Mouse (Mus musculus) liver, embryonic 14.5 days (tissue): ENCODE data around the gene Ccdc13. TPM values are rescaled to one million over a fixed set of nuclear protein-coding genes. Genes with fewer than 3 reads are reported as not detected.

Experiments
- ATAC-seq: fragments of 200-750 bp; cut with Nextera tagmentation; 2 replicates; pipeline ENCODE4 v1.8.0; 2017; ENCODE audit warnings: moderate number of reproducible peaks, mild to moderate bottlenecking, moderate library complexity; ENCODE audit not compliant: insufficient read depth
- DNase-seq, 3 experiments: peaks; one replicate each; pipeline ENCODE4 v3.0.0-alpha.2; 2012 to 2013; ENCODE audit warnings: low read depth in 3 of 3, low spot score in 3 of 3
- H3K27ac ChIP-seq: fragments of 300-500 bp; sonication (generic); 2 replicates; pipeline ENCODE4 v1.5.1; 2014; ENCODE audit warnings: moderate library complexity, mild to moderate bottlenecking, control low read depth, inconsistent platforms
- H3K27me3 ChIP-seq: fragments of 300-500 bp; sonication (generic); 2 replicates; pipeline ENCODE4 v1.6.1; 2014; ENCODE audit warnings: mild to moderate bottlenecking, low read length, moderate library complexity; ENCODE audit not compliant: control insufficient read depth, insufficient read depth
- H3K36me3 ChIP-seq: fragments of 300-500 bp; sonication (generic); replicated peaks from 2 replicates; pipeline ENCODE4 v1.6.1; 2014; ENCODE audit warnings: low read depth; ENCODE audit not compliant: control insufficient read depth, insufficient read depth
- H3K4me1 ChIP-seq, 2 experiments: fragments of 200-500 bp in 1 of 2; fragments of 300-500 bp in 1 of 2; sonication (generic) in 1 of 2; replicated peaks; 2 replicates each; pipeline ENCODE4 v1.6.1; 2012 to 2014; ENCODE audit warnings: antibody characterized with exemption in 1 of 2, inconsistent platforms in 1 of 2, low read length in 1 of 2; ENCODE audit not compliant: control insufficient read depth in 2 of 2, insufficient read depth in 2 of 2
- H3K4me2 ChIP-seq: fragments of 300-500 bp; sonication (generic); 2 replicates; pipeline ENCODE4 v1.6.1; 2014; ENCODE audit warnings: low read depth, mild to moderate bottlenecking, control low read depth, moderate library complexity
- H3K4me3 ChIP-seq, 2 experiments: fragments of 200-500 bp in 1 of 2; fragments of 300-500 bp in 1 of 2; sonication (generic) in 1 of 2; 2 replicates each; pipeline ENCODE4 v1.5.1; 2012 to 2014; ENCODE audit warnings: low read depth in 2 of 2, low read length in 2 of 2, mild to moderate bottlenecking in 2 of 2, control low read depth in 1 of 2, inconsistent platforms in 1 of 2, moderate library complexity in 1 of 2; ENCODE audit not compliant: insufficient read depth in 1 of 2
- H3K9ac ChIP-seq: fragments of 300-500 bp; sonication (generic); replicated peaks from 2 replicates; pipeline ENCODE4 v1.6.1; 2014; ENCODE audit warnings: mild to moderate bottlenecking, control low read depth, moderate library complexity
- H3K9me3 ChIP-seq: fragments of 300-500 bp; sonication (generic); 2 replicates; pipeline ENCODE4 v1.6.1; 2016; ENCODE audit warnings: low read length, mixed read lengths; ENCODE audit not compliant: control insufficient read depth
- CTCF ChIP-seq: IDR thresholded peaks from 2 replicates; pipeline ENCODE4 v1.5.1; 2016; ENCODE audit warnings: antibody characterized with exemption, low read depth, control low read depth
- EP300 ChIP-seq: IDR thresholded peaks from 2 replicates; pipeline ENCODE4 v1.6.1; 2016; ENCODE audit warnings: antibody characterized with exemption, low read depth
- WGBS: fragments of 180-500 bp; shearing (Covaris S2); extraction: QIAGEN DNeasy Blood & Tissue Kit; methylation state at CpG from one replicate; pipeline ENCODE4 v1.1.7; 2014; ENCODE audit not compliant: insufficient replicate concordance; 5-methylcytosine and 5-hydroxymethylcytosine counted together
- polyA plus RNA-seq, 2 experiments: library from polyadenylated mRNA; depleted of rRNA in 1 of 2; stranded (reverse) in 1 of 2; unstranded in 1 of 2; fragments of >200 nt; fragmentation: Nextera tagmentation in 1 of 2; extraction: Ambion mirVana in 1 of 2; gene quantifications; 2 replicates each; pipeline versions ENCODE4 v1.2.1 to v1.2.3; 2012 to 2014

Ccdc13 gene
- polyA plus RNA-seq, 2 experiments = not detected

- H3K27me3 ChIP-seq = no peaks in the 10 kb centered on the region
- ATAC-seq (no peak), DNase-seq (no peak)
- H3K36me3 ChIP-seq = no peaks in the 10 kb centered on the region
- no peak overlapping the region for H3K4me3 ChIP-seq
- H3K9me3 ChIP-seq = no peaks in the 10 kb centered on the region
- 16% methylated on average over 3 of the region's 3 CpGs for WGBS
- no peak overlapping the region for H3K4me2 ChIP-seq
- peaks cover 0 to 2% of the 10 kb centered on the region in 2 experiments; a peak in 2 of 4 replicates for H3K4me1 ChIP-seq
- peak; percentile 77 for TF ChIP-seq CTCF
- TF ChIP-seq EP300 = no peak
- H3K27ac ChIP-seq = no peak overlapping the region
- no peak overlapping the region for H3K9ac ChIP-seq
Measured at GRCm38 (mm10) chr9:121877052-121877740, 37.9 kb upstream of the Ccdc13 start.

DNA sequence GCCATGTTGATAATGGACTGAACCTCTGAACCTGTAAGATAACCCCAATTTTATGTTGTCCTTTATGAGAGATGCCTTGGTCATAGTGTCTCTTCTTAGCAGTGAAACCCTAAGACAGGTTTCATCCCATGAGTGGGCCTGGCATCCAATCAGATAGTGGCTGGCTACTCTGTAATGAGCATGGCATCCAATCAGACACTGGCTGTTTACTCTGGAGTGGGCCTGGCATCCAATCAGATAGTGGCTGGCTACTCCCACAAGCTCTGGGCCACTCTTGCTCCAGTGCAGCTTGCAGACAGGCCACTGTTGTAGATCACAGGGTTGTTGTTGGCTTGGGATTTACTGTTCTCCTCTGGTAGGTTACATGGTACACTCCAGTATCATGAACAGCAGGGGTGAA, 34.3 kb upstream of the Ccdc13 start:
- no peaks in the 10 kb centered on the region for H3K9me3 ChIP-seq
- H3K27me3 ChIP-seq = no peaks in the 10 kb centered on the region
- no peaks in the 10 kb centered on the region for H3K36me3 ChIP-seq
- no peak overlapping the region for H3K4me2 ChIP-seq
- ATAC-seq (no peak), DNase-seq (no peak)
- no peak overlapping the region for H3K4me3 ChIP-seq
- H3K4me1 ChIP-seq = no peaks in the 10 kb centered on the region
- H3K27ac ChIP-seq = no peak overlapping the region
- H3K9ac ChIP-seq = no peak overlapping the region
- no peak for TF ChIP-seq EP300
- TF ChIP-seq CTCF = no peak

GRCm38 (mm10) chr9:121872062-121872683, 32.9 kb upstream of the Ccdc13 start:
- H3K4me1 ChIP-seq = no peaks in the 10 kb centered on the region
- H3K4me3 ChIP-seq = no peak overlapping the region
- H3K9me3 ChIP-seq = no peaks in the 10 kb centered on the region
- WGBS = 70% methylated on average over 2 of the region's 2 CpGs
- DNase-seq (no peak), ATAC-seq (no peak)
- H3K36me3 ChIP-seq = no peaks in the 10 kb centered on the region
- H3K9ac ChIP-seq = no peak overlapping the region
- no peak overlapping the region for H3K4me2 ChIP-seq
- H3K27ac ChIP-seq = no peak overlapping the region
- H3K27me3 ChIP-seq = no peaks in the 10 kb centered on the region
- TF ChIP-seq CTCF (no peak), EP300 (no peak)

GRCm38 (mm10) chr9:121869973-121870515, 30.8 kb upstream of the Ccdc13 start:
- Histone ChIP-seq H3K9ac (no peak overlapping the region), H3K27me3 (no peaks in the 10 kb centered on the region), H3K4me1 (no peaks in the 10 kb centered on the region), H3K36me3 (no peaks in the 10 kb centered on the region), H3K4me2 (no peak overlapping the region), H3K9me3 (no peaks in the 10 kb centered on the region), H3K4me3 (no peak overlapping the region), H3K27ac (no peak overlapping the region)
- ATAC-seq (no peak), DNase-seq (no peak)
- TF ChIP-seq EP300 (no peak), CTCF (no peak)
- 40% methylated on average over 4 of the region's 4 CpGs for WGBS

- Histone ChIP-seq H3K36me3 (no peaks in the 10 kb centered on the region), H3K4me2 (no peak overlapping the region), H3K27ac (no peak overlapping the region), H3K9me3 (no peaks in the 10 kb centered on the region), H3K27me3 (no peaks in the 10 kb centered on the region), H3K4me1 (no peaks in the 10 kb centered on the region), H3K9ac (no peak overlapping the region), H3K4me3 (no peak overlapping the region)
- DNase-seq (no peak), ATAC-seq (no peak)
- TF ChIP-seq CTCF (no peak), EP300 (no peak)
- WGBS = 59% methylated on average over 5 of the region's 5 CpGs
Measured at GRCm38 (mm10) chr9:121869432-121869831, 30.2 kb upstream of the Ccdc13 start.
